Mouse (Mus musculus) lung, embryonic 14.5 days (tissue): ENCODE measurements around the gene 9530003J23Rik. TPM values are rescaled to one million over a fixed set of nuclear protein-coding genes. Genes with fewer than 3 reads are reported as not detected.

Source experiments
- ATAC-seq: fragments of 200-750 bp; cut with Nextera tagmentation; 2 replicates; pipeline ENCODE4 v1.8.0; 2017; ENCODE audit warnings: mild to moderate bottlenecking, moderate TSS enrichment, moderate library complexity; ENCODE audit not compliant: insufficient read depth
- DNase-seq: peaks from one replicate; pipeline ENCODE4 v3.0.0-alpha.2; 2015
- H3K27ac ChIP-seq: fragments of 300-500 bp; sonication (generic); 2 replicates; pipeline ENCODE4 v1.5.1; 2014; ENCODE audit warnings: low read depth, mild to moderate bottlenecking, moderate library complexity
- H3K27me3 ChIP-seq: fragments of 300-500 bp; sonication (generic); 2 replicates; pipeline ENCODE4 v1.6.1; 2014; ENCODE audit warnings: low read length, control low read depth; ENCODE audit not compliant: insufficient read depth
- H3K36me3 ChIP-seq: fragments of 300-500 bp; sonication (generic); 2 replicates; pipeline ENCODE4 v1.6.1; 2014; ENCODE audit warnings: control low read depth; ENCODE audit not compliant: insufficient read depth
- H3K4me1 ChIP-seq: fragments of 300-500 bp; sonication (generic); 2 replicates; pipeline ENCODE4 v1.6.1; 2014; ENCODE audit warnings: antibody characterized with exemption, control low read depth; ENCODE audit not compliant: insufficient read depth
- H3K4me2 ChIP-seq: fragments of 300-500 bp; sonication (generic); 2 replicates; pipeline ENCODE4 v1.6.1; 2014; ENCODE audit warnings: mild to moderate bottlenecking
- H3K4me3 ChIP-seq: fragments of 300-500 bp; sonication (generic); 2 replicates; pipeline ENCODE4 v1.5.1; 2014; ENCODE audit warnings: low read depth, low read length
- H3K9ac ChIP-seq: fragments of 300-500 bp; sonication (generic); 2 replicates; pipeline ENCODE4 v1.6.1; 2014
- H3K9me3 ChIP-seq: fragments of 300-500 bp; sonication (generic); 2 replicates; pipeline ENCODE4 v1.6.1; 2016; ENCODE audit warnings: low read depth, low read length, control low read depth
- CTCF ChIP-seq: IDR thresholded peaks from 2 replicates; pipeline ENCODE4 v1.5.1; 2016; ENCODE audit warnings: antibody characterized with exemption, low read depth
- WGBS: fragments of 180-500 bp; shearing (Covaris S2); extraction: QIAGEN DNeasy Blood & Tissue Kit; methylation state at CpG from one replicate; pipeline ENCODE4 v1.1.7; 2014; 5-methylcytosine and 5-hydroxymethylcytosine counted together
- polyA plus RNA-seq: library from polyadenylated mRNA; unstranded; fragments of >200 nt; fragmentation: Nextera tagmentation; extraction: Ambion mirVana; gene quantifications from 2 replicates; pipeline ENCODE4 v1.2.1, GENCODE M21; 2014

9530003J23Rik gene
- polyA plus RNA-seq, 1 experiment from 2014 or later = not detected

DNA sequence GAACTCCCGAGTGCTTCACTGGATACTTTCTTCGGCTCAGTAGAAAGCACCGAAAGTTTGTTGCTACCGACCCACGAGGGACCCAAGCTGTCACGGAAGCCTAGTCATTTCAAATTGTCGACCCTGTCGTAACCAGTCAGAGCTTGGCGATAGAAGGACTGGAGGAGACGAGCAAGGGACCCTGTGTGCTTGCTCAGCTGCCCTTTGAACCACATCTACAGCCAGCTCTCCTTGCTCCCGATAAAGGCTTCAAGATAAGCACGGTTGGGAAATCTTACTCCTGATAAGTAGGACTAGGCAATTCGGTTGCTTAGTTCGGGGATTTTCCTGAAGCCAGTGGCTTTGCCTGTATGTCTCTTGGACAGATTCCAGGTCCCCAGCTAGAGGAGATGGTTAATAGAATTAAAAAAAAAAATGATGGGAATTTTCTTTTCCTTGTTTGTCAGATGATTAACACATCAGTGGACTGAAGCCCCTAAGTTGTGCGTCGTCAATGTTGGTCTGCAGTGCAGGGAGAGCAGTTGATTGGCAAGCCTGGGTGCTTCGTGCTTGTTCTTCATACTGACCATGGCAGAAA, 35.4 kb downstream of the 9530003J23Rik start:
- peak overlapping the region; percentile 20; the same call in 1 of the 2 replicates for H3K4me2 ChIP-seq
- H3K27me3 ChIP-seq = no peaks in the 10 kb centered on the region
- H3K9me3 ChIP-seq = no peaks in the 10 kb centered on the region
- 23% methylated on average over 17 of the region's 17 CpGs for WGBS
- no peak overlapping the region for H3K27ac ChIP-seq
- H3K9ac ChIP-seq = peak overlapping the region; percentile 2; the same call in 1 of the 2 replicates
- peak; percentile 52 for DNase-seq
- no peaks in the 10 kb centered on the region for H3K36me3 ChIP-seq
- no peak for ATAC-seq
- H3K4me1 ChIP-seq = no peaks in the 10 kb centered on the region
- TF ChIP-seq CTCF = no peak
- H3K4me3 ChIP-seq = no peak overlapping the region

DNA sequence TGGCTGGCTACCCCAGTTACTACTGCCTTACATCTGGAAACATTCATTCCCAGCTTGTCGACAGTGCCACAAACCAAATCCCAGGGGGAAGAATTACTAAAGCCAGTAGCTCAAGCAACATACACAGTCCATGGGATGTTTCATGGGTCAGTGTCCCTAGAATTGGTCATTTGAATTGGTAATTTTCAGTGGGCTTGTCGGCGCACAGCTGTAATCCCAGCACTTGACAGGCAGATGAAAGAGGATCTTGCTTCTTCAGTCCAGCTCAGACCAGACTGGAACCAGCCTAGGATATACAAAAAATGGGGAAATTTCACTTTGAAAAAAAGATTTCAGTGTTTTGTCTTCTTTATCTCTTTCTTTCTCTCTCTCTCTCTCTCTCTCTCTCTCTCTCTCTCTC, 38.8 kb downstream of the 9530003J23Rik start:
- H3K4me2 ChIP-seq = no peak overlapping the region

DNA sequence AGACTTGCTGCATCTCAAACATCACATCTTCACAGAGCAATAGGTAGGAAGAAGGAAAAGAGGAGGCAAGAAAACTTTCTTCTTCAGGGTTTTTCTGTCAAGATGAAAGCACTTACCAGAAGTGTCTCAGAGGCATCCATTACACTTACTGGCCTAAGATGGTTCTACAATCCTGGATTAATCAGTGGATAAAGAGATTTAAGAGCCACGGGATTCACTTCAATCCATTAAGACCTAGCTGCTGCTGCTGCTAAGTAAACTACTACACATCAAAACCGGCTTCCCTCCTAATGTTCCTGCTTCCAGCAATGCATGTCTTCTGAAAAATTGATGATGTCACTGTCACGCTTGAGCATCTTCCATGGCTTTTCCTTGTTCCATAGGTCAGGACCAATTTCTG, 41.8 kb downstream of the 9530003J23Rik start:
- no peak overlapping the region for H3K27ac ChIP-seq
- no peak overlapping the region for H3K4me3 ChIP-seq
- no peaks in the 10 kb centered on the region for H3K4me1 ChIP-seq
- ATAC-seq (no peak), DNase-seq (no peak)
- no peaks in the 10 kb centered on the region for H3K36me3 ChIP-seq
- no peak overlapping the region for H3K4me2 ChIP-seq
- WGBS = 77% methylated on average over 3 of the region's 3 CpGs
- no peaks in the 10 kb centered on the region for H3K9me3 ChIP-seq
- H3K27me3 ChIP-seq = no peaks in the 10 kb centered on the region
- no peak overlapping the region for H3K9ac ChIP-seq
- TF ChIP-seq CTCF = no peak

More for the DNA sequence above, 38.8 kb downstream of the 9530003J23Rik start:
- Histone ChIP-seq H3K9ac (no peak overlapping the region), H3K9me3 (no peaks in the 10 kb centered on the region), H3K4me1 (no peaks in the 10 kb centered on the region), H3K27ac (no peak overlapping the region), H3K4me3 (no peak overlapping the region), H3K27me3 (no peaks in the 10 kb centered on the region), H3K36me3 (no peaks in the 10 kb centered on the region)
- no peak for TF ChIP-seq CTCF
- DNase-seq (no peak), ATAC-seq (no peak)
- WGBS = 71% methylated on average over 3 of the region's 3 CpGs

DNA sequence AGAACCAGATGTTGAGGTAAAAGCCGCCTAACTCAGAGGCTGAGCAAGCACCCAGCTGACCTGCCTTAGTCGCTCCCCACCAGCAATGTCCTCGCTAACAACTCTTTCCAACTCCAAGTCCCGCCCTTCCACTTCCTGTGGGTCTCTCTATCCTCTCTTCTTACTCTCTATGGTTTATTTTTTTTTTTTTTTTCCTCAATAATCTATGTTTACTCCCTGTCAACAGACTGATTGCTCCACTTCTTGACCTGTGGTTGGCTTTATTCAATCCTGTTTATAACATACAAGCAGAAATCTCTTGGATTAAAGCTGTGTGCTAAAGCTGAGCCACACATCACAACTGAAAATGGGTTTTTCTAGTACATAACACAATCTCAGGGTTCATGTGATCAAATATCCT, 42.8 kb downstream of the 9530003J23Rik start:
- H3K27me3 ChIP-seq = no peaks in the 10 kb centered on the region
- no peak for TF ChIP-seq CTCF
- ATAC-seq = no peak
- no peak for DNase-seq
- H3K27ac ChIP-seq = no peak overlapping the region
- H3K36me3 ChIP-seq = no peaks in the 10 kb centered on the region
- H3K9ac ChIP-seq = no peak overlapping the region
- WGBS = 95% methylated on average over 4 of the region's 4 CpGs
- no peak overlapping the region for H3K4me2 ChIP-seq
- H3K9me3 ChIP-seq = no peaks in the 10 kb centered on the region
- no peaks in the 10 kb centered on the region for H3K4me1 ChIP-seq
- H3K4me3 ChIP-seq = no peak overlapping the region

DNA sequence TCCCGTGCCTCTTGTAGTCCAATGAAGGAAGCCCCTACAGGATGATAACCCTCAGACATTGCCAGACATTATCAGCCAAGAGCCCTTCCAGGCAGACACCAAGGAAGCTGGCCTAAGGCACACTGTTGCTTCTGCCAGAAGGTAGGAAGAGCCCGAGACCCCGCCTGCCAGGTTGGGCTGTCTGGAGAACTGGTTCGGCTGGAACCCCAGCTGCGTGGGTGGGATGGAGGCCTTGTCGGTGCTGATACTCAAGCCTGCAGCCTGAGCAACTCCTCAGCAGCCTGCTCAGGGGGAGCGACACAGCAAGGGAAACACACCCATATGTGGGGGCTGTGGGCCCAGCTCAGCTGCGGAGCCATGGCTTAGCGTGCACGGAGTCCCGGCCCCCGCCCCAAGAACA, 43.5 kb downstream of the 9530003J23Rik start:
- no peak for ATAC-seq
- Histone ChIP-seq H3K9ac (no peak overlapping the region), H3K9me3 (no peaks in the 10 kb centered on the region), H3K4me2 (no peak overlapping the region), H3K27ac (no peak overlapping the region), H3K27me3 (no peaks in the 10 kb centered on the region), H3K4me1 (no peaks in the 10 kb centered on the region), H3K4me3 (no peak overlapping the region), H3K36me3 (no peaks in the 10 kb centered on the region)
- 83% methylated on average over 12 of the region's 12 CpGs for WGBS
- no peak for DNase-seq
- no peak for TF ChIP-seq CTCF

DNA sequence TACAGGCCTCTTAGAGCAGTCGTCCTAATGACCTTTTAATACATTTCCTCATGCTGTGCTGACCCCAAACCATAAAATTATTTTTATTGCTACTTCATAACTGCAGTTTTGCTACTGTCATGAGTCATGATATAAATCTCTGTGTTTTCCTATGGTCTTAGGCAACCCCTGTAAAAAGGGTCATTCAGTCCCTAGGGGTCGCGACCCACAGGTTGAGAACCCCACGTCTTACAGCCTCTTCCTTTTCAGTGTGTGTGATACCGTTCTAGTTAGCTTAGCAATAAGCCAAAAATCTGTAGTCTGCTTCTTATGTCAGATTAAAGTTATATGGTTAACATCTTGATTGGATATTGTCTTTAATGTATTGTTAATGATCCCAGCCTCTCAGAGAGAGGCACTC, 45.1 kb downstream of the 9530003J23Rik start:
- no peak for DNase-seq

DNA sequence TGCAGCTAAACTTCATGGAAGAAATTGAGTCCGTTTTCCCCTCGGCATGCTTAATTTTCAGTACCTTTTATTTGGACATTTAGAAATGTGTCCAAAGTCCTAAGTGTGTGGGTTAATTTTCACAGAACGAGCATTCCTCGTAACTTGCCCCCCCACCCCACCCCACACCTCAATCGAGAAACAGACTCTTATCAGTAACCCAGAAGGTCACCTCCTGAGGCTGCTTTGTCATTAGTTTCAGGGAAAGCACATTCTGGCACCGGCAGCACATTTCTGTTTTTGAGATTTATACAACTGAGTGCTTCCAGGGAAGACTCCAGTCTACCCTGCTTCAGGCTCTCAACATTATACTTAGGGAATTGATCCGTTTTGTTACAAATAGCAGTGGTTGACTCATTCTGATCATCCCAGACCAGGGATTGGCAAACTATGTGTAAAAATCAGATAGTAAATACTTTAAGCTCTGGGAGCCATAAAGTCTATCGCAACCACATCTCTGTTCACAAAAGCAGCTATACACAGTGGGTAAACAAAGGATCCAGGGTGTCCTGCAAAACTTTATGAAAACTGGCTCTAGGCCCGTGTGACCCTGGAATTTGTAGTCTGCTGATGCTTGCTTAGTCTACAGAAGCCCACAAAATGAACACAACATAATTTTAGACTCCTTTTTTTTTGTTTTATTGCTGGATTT, 53.0 kb downstream of the 9530003J23Rik start:
- 41% methylated on average over 9 of the region's 9 CpGs for WGBS
- Histone ChIP-seq H3K9me3 (no peaks in the 10 kb centered on the region), H3K4me3 (no peak overlapping the region), H3K4me1 (no peaks in the 10 kb centered on the region), H3K4me2 (no peak overlapping the region), H3K27ac (no peak overlapping the region), H3K27me3 (no peaks in the 10 kb centered on the region), H3K36me3 (no peaks in the 10 kb centered on the region), H3K9ac (no peak overlapping the region)
- no peak for TF ChIP-seq CTCF
- ATAC-seq (no peak), DNase-seq (no peak)

More for the DNA sequence above, 45.1 kb downstream of the 9530003J23Rik start:
- Histone ChIP-seq H3K27ac (no peak overlapping the region), H3K4me3 (no peak overlapping the region), H3K4me1 (no peaks in the 10 kb centered on the region), H3K4me2 (no peak overlapping the region), H3K9me3 (no peaks in the 10 kb centered on the region), H3K9ac (no peak overlapping the region), H3K27me3 (no peaks in the 10 kb centered on the region), H3K36me3 (no peaks in the 10 kb centered on the region)
- WGBS = 74% methylated on average over 5 of the region's 5 CpGs
- ATAC-seq = no peak
- TF ChIP-seq CTCF = no peak

Other genes with a start within 250 kb of the 9530003J23Rik start
- 0.17 and 0.47 TPM in 2 replicates for gene Lrrc10, start 193.4 kb downstream of the 9530003J23Rik start, polyA plus RNA-seq
- gene Cct2, start 174.9 kb downstream of the 9530003J23Rik start, polyA plus RNA-seq = 274 and 283 TPM in 2 replicates
- gene Frs2, start 90.2 kb downstream of the 9530003J23Rik start, polyA plus RNA-seq = 26.4 and 27.8 TPM in 2 replicates
- 73.0 and 74.9 TPM in 2 replicates for gene Yeats4, start 14.2 kb downstream of the 9530003J23Rik start, polyA plus RNA-seq
- gene Lyz2, start 43.6 kb upstream of the 9530003J23Rik start, polyA plus RNA-seq = 105 and 131 TPM in 2 replicates
- not detected in 2 replicates for gene Lyz1, start 54.2 kb upstream of the 9530003J23Rik start, polyA plus RNA-seq
- gene Cpsf6, start 141.3 kb upstream of the 9530003J23Rik start, polyA plus RNA-seq = 186 and 201 TPM in 2 replicates